Mouse (Mus musculus): ENCODE data around the gene Rala.

DNA sequence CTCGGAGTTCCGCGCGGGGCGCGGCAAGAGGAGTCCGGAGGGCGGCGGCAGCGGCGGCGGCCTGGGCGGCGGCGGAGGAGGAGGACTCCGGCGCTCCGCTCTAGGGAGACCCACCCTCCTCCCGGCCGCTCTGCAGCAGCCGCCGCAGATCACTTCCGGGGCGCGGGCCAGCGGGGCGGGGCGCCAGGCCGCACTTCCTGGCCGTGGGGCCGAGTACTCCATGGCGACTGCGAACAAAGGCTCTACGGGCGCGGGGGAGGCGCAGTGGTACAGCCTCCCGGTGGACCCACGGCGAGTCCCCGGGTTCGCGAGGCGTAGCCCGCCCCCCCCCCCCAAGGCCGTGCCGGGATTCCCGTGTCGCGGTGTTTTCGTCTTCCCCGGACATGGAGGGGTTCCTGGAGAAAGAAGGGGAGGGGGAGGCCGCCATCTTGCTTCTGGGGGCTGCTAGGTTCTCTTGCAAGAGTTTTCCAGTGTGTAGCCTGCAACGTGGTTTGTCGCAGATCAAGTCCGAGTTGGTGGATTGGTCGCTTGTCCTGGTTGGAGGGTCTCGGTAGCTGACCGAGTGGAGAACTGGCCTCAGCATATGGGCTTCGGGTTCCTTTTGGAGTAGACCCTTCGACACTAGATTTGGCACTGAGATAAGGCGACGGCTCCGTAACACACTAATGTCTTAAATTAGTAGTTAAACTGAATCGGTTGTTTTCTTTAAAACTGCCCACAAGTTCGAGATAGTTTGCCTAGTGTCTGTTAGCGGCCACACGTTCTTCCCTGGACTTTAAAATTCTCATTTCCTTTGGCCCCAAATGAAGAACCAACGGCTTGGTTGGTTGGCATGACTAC is at the start of gene Rala:
- TF ChIP-seq CTCF (IDR thresholded peaks at IDR 0.05) (no peak), POLR2A (IDR thresholded peaks at IDR 0.05; ENCODE audit: insufficient read depth, low read depth, low read length) (peak; percentile 75), EP300 (IDR thresholded peaks at IDR 0.05; ENCODE audit: insufficient read depth, low read depth, low read length) (no peak)
